Mouse (Mus musculus) right cerebral cortex, postnatal 4 days (tissue): Measurements from ENCODE around the gene Kif5a.
A peak's percentile ranks its signal among the peaks of the same experiment; 100 is the strongest.
"Not testable (repeated sequence)": the region's sequence is repeated elsewhere in the genome, so short reads cannot be mapped to it uniquely, and the experiment has no call there.

ENCODE experiments used
- DNase-seq: peaks from one replicate; pipeline ENCODE4 v3.0.0-alpha.2; 2022

The Kif5a gene

GRCm38 (mm10) chr10:127262548-127263398 lies at the start of gene Kif5a:
Gene Kif5a (minus strand): TSS chr10:127263348.
- peak; percentile 76 for DNase-seq

- DNase-seq = no peak
Observed at GRCm38 (mm10) chr10:127312858-127313257, 49.7 kb upstream of the Kif5a start.

GRCm38 (mm10) chr10:127312356-127312676 lies 49.2 kb upstream of the Kif5a start:
- DNase-seq = peak; percentile 78

- peak; percentile 83 for DNase-seq
Observed at GRCm38 (mm10) chr10:127311476-127312355, 48.6 kb upstream of the Kif5a start, which contains the start of gene Mars. Gene Mars (minus strand): TSS chr10:127311786.

- no peak for DNase-seq
Observed at GRCm38 (mm10) chr10:127310523-127311475, 47.7 kb upstream of the Kif5a start.

- DNase-seq = not testable (repeated sequence)
Observed at GRCm38 (mm10) chr10:127309167-127309566, 46.0 kb upstream of the Kif5a start.

- DNase-seq = no peak
Observed at GRCm38 (mm10) chr10:127303136-127303535, 40.0 kb upstream of the Kif5a start.

- DNase-seq = no peak
Observed at GRCm38 (mm10) chr10:127300361-127300760, 37.2 kb upstream of the Kif5a start.

GRCm38 (mm10) chr10:127297015-127297871 lies 34.1 kb upstream of the Kif5a start:
- no peak for DNase-seq

- no peak for DNase-seq
Observed at GRCm38 (mm10) chr10:127295986-127296794, 33.0 kb upstream of the Kif5a start.

- DNase-seq = no peak
Observed at GRCm38 (mm10) chr10:127294895-127295510, 31.9 kb upstream of the Kif5a start.

- DNase-seq = no peak
Observed at GRCm38 (mm10) chr10:127293590-127294113, 30.5 kb upstream of the Kif5a start.

GRCm38 (mm10) chr10:127292987-127293538 lies 29.9 kb upstream of the Kif5a start:
- DNase-seq = no peak

- no peak for DNase-seq
Observed at GRCm38 (mm10) chr10:127291881-127292638, 28.9 kb upstream of the Kif5a start.

- no peak for DNase-seq
Observed at GRCm38 (mm10) chr10:127290930-127291880, 28.1 kb upstream of the Kif5a start.

GRCm38 (mm10) chr10:127290307-127290929 lies 27.3 kb upstream of the Kif5a start:
- DNase-seq = peak; percentile 99

- DNase-seq = no peak
Observed at GRCm38 (mm10) chr10:127289573-127290191, 26.5 kb upstream of the Kif5a start.
